Mouse (Mus musculus): ENCODE measurements around the gene Olfr836. TPM values are rescaled to one million over a fixed set of nuclear protein-coding genes. Genes with fewer than 3 reads are reported as not detected.
"Not testable (repeated sequence)": the region's sequence is repeated elsewhere in the genome, so short reads cannot be mapped to it uniquely, and the experiment has no call there.

Gene Olfr836
- total RNA-seq (2021), result not detected
- long read RNA-seq, experiment 1, result 0 reads
- long read RNA-seq, experiment 2, result 0 reads

GRCm38 (mm10) chr9:19120082-19120481 is at the start of gene Olfr836:
Olfr836 (plus strand) TSS chr9:19120382.
- no peak for DNase-seq (ENCODE audit: low spot score)

GRCm38 (mm10) chr9:19084986-19085385 is 35.2 kb upstream of the Olfr836 start:
- DNase-seq (ENCODE audit: low spot score), result no peak

DNA sequence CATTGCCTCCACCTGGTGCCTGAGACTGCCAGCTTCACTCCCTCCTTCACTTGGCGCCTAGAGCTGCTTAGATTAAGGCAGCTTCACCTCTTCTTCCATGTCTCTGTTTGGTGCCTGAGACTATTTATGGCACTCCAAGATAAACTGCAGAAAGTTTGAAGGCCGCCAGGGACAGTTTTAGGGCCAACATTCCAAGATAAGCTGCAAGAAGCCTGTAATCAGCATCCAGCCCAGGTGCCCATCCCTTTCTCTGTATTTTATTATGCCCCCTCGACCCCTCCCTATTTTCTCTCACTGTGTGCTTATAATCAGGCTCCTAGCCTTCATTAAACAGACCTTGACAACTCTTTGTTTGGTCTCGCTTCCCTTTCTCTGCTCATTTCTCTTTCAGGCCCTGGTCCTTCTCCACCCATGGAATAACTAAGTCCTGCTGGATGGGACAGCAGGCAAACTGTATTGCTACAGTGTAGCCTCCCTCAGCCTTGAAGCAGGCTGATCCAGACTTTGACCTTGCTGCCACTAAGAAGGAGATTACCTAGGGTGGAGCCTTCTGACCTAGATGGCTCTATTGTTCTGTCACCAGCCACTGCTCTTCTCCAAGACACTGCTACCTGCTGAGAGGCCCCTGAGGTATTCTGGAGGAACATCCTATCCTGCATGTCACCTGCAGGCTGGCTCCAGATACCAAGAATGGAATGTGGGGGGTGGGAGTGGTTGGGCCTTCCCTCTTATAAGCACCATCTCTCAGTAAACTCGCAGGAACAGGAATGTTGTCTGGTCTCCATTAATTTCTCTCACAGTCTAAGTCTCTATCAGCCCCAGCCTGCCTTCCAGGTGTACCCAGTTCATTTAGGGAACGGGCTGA is 27.1 kb upstream of the Olfr836 start:
- DNase-seq (ENCODE audit: low spot score), result not testable (repeated sequence)

DNA sequence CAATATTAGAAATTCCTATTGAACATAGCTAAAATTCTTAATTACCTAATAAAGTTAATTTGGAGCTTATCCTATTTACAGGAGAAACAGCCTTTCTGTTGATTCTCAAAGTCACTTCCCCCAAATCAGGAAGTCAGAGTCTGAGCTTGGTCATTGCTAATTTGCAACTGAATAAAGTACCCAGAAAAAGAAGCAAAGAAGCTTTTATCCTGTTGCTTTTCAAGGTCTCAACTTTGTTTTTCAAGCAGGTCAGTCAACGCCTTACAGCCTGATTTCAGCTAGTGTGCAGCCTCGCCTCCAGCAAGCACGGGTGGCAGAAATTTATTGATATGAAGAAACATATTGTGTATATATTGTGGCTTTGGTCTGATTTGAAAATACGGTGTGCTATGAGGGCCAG is 22.9 kb upstream of the Olfr836 start:
- no peak for DNase-seq (ENCODE audit: low spot score)

DNA sequence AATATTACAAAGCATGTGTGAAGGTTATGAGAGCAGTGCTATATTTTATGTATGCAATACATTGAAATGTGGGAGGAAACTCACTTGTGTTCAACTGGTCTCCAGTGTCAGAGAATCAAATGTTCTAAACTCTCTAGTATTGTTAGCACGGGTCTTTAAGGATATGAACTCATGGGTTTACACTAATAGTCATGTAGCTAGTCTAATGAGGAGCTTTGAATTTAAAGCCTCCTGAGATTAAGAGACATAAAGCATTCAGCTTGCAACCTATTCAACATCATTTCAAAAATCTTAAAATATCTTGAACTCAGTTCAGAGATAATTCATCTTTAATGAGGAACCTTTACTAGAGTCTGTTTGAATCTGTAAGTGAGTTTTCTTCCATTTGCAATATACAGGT is 15.8 kb downstream of the Olfr836 start, which contains the start of gene Olfr837:
Gene Olfr837 (plus strand): TSS at position 301 of the 400 bp plus-strand sequence.
- no peak for DNase-seq (ENCODE audit: low spot score)

Other genes with a start within 250 kb of the Olfr836 start
- not detected for gene Olfr830, start 245.7 kb upstream of the Olfr836 start, total RNA-seq (2021)
- gene Olfr832, start 183.3 kb upstream of the Olfr836 start, total RNA-seq (2021), result not detected
- not detected for gene Olfr834, start 132.4 kb upstream of the Olfr836 start, total RNA-seq (2021)
- gene Olfr835, start 87.6 kb upstream of the Olfr836 start, total RNA-seq (2021), result not detected
- not detected for gene Olfr837, start 15.9 kb downstream of the Olfr836 start, total RNA-seq (2021)
- gene Olfr839-ps1, start 56.9 kb downstream of the Olfr836 start, total RNA-seq (2021), result not detected
- not detected for gene Olfr843, start 131.6 kb downstream of the Olfr836 start, total RNA-seq (2021)
- gene Olfr844, start 196.0 kb downstream of the Olfr836 start, total RNA-seq (2021), result not detected
- gene Olfr845, start 216.1 kb downstream of the Olfr836 start, total RNA-seq (2021), result not detected
- gene Olfr846, start 243.6 kb downstream of the Olfr836 start, total RNA-seq (2021), result not detected